Mouse (Mus musculus): Measurements from ENCODE around the gene Nbas.

Nbas gene

GRCm38 (mm10) chr12:13268826-13269449 is at the start of gene Nbas:
Nbas (plus strand) TSS chr12:13269133.
- DNase-seq (ENCODE audit: low spot score in 2 of 2), result peak; percentile 90

GRCm38 (mm10) chr12:13242453-13242852 is 26.5 kb upstream of the Nbas start:
- DNase-seq (ENCODE audit: low spot score in 2 of 2), result no peak

DNA sequence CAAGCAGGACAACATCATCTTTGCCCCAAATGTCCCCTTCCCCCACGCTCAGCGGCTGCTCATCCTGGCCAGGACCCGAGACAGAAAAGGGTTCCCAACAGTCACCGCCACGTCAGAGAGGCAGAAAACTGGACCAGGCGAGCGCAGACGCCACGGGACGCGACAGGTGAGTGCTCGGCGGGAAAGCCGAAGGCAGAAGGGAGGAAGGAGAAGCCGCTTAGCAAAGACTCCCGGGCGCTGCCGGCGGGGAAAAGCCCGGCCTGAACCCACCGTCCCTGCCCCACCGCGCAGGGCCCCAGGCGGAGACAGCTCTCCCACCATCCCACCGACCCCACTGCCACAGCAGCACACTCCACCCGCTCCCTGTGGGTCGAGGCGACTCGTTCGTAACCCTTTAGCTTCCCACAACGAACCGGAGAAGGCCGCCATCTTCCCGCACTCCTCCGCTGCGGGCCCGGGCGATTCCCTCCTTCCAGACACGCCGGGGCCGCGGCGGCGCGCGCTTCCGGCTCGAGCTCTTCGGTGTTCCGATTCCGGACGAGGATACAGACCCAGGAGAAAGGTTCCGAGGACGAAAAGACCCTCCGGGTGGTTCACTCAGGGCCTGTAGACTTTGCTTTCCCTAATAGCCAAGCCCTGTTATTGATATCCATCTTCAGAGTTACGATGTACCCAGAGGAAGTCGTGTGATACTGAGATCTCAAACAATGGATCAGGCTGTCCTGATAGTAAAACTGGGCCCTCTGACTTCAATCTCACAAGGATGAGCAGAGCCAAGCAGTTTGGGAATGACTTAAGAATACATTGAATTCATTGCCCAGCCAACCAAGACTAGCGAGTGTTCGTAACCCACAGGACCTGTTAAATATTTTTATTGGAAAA is 20.0 kb upstream of the Nbas start, which contains the start of gene Ddx1:
Gene Ddx1 (minus strand): TSS at position 523 of the 882 bp plus-strand sequence.
- DNase-seq (ENCODE audit: low spot score in 2 of 2), result peak; percentile 85 to 86

DNA sequence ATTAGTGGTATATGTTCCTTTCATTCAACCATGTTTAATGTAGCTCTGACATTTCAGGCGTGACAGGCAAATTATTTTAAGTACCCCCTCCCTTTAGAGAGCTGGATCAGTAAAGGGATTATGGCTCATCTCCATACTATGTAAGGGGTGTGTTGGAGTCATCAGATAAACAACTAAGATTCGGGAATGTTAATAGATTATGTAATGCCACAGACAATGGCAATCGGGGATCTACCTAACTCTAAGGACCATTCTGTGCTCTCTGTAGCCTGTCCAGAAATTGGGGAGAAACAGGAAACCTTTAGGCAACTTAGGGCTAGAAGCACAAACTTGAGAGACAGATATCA is 19.4 kb upstream of the Nbas start:
- DNase-seq (ENCODE audit: low spot score in 2 of 2), result no peak

GRCm38 (mm10) chr12:13255068-13255467 is 13.9 kb upstream of the Nbas start:
- DNase-seq (ENCODE audit: low spot score in 2 of 2), result no peak

- DNase-seq (ENCODE audit: low spot score in 2 of 2), result no peak
Observed at GRCm38 (mm10) chr12:13255701-13256100, 13.2 kb upstream of the Nbas start.

GRCm38 (mm10) chr12:13268412-13268811 is 521 bp upstream of the Nbas start:
- DNase-seq (ENCODE audit: low spot score in 2 of 2), result no peak

- DNase-seq (ENCODE audit: low spot score in 2 of 2), result no peak
Observed at GRCm38 (mm10) chr12:13269570-13270390, 847 bp downstream of the Nbas start.

GRCm38 (mm10) chr12:13291453-13291852 is 22.5 kb downstream of the Nbas start:
- DNase-seq (ENCODE audit: low spot score in 2 of 2), result no peak

GRCm38 (mm10) chr12:13293421-13293881 is 24.5 kb downstream of the Nbas start:
- peak in 1 of 2 experiments; percentile 31 for DNase-seq (ENCODE audit: low spot score in 2 of 2)

- DNase-seq (ENCODE audit: low spot score in 2 of 2), result no peak
Observed at GRCm38 (mm10) chr12:13303037-13303436, 34.1 kb downstream of the Nbas start.

DNA sequence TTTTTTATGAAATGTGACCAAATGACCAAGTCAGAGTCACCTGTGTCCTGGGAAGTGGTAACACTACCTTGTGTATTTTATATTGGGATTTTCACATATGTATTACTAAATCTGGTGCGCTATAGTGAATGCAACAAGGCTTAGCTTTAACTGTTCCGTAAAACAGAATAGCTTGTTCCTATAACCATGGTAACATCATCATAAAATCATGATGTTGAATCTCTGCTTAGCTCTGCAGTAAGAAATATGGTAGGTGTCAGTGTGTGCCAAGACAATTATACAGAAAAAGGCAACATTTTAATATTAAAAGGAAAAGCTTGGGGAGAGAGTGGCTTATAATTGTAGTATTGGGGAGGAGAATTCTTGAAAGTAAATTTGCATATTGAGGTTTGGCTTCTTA is 45.0 kb downstream of the Nbas start:
- DNase-seq (ENCODE audit: low spot score in 2 of 2), result no peak

DNA sequence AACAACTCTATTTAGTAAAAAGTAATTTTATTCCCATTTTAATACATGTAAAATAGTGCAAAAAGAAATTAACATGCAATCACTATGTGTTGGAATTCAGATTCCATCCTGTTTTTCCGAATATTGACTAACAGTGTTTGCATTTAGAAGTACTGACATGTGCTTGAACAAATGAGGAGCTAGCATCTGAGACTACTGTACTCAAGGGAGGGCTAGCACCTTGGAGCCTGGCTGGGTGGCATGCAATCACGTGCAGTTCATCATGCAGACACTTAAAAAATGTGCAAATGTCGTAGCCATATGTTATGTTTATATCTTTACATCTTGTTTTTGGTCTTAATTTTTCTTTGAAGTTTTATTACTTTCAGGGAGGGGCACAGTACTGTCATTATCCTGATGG is 45.5 kb downstream of the Nbas start:
- DNase-seq (ENCODE audit: low spot score in 2 of 2), result no peak

DNA sequence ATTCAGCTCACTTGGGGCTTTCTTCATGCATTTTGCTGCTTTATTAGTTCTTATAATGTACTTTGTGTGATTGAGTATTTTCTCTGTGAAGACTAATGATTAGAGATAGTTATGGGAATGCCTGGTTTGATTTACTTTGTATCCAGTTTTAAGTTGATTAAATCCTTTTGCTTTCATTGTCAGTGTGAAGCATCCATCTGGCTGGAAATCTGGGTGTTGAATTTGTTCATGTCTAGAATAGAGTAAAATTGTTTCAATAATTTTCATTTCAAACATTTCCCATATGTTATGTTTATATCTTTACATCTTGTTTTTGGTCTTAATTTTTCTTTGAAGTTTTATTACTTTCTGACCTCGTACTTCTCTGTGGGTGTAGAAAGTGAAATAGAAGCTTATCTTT is 46.1 kb downstream of the Nbas start:
- DNase-seq (ENCODE audit: low spot score in 2 of 2), result no peak

DNA sequence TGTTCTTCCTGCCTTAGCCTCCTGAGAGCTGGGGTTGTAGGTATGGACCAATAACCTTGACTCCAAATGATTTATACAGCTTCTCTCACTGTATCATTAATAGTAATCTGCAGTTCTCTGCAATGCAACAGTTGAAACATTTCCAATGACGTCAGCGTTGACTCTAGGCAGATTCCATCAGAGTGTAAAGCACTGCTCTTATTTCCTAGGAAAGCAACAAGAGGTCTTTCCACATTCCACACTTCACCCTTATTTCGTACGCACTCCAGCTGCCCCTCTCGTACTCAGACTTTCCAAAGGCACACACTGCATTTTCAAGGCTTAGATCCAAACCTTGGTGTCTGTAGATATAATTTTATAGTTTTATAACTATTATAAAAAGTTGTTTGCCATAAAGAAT is 73.6 kb downstream of the Nbas start:
- no peak for DNase-seq (ENCODE audit: low spot score in 2 of 2)

- DNase-seq (ENCODE audit: low spot score in 2 of 2), result no peak
Observed at GRCm38 (mm10) chr12:13356201-13356600, 87.3 kb downstream of the Nbas start.

GRCm38 (mm10) chr12:13356769-13357168 is 87.8 kb downstream of the Nbas start:
- DNase-seq (ENCODE audit: low spot score in 2 of 2), result no peak

DNA sequence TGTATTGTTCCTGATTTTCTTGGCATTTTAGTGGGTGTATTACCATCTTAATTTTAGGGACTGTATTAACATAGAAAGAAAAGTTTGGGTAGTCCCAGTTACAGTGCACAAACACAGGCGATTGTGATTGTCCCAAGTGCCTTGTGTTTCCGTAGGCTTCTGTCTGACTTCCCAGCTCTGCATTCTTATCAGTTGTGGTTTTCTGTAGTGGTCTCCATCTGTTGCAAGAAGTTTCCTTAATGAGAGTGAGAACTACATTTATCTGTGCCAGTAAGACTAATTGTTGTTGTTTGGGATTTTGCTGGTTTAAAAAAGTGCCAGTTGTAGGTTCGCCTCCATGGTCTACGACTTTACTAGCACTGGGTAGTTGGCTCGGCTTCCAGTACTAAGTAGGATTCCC is 88.3 kb downstream of the Nbas start:
- no peak for DNase-seq (ENCODE audit: low spot score in 2 of 2)

DNA sequence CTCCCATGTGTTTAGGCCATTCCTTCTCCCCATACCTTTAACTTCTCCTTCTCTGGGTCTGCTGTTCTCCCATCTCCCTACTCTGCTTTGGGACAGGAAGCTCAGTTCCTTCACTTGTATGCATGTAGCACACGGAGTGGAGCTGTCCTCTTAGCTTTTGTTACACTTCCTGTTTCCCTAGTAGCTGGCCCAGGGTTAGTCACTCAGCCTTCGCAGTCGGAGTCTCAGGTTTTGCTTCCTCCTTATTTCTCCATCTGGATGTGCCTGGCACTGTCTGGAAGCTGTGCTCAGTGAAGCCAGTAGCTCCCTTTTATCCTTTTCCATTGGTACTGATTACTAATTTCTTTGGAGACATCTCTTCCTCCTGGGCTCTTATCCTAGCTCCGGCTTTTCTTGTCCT is 89.9 kb downstream of the Nbas start:
- DNase-seq (ENCODE audit: low spot score in 2 of 2), result no peak

- DNase-seq (ENCODE audit: low spot score in 2 of 2), result no peak
Observed at GRCm38 (mm10) chr12:13360183-13360811, 91.4 kb downstream of the Nbas start.

DNA sequence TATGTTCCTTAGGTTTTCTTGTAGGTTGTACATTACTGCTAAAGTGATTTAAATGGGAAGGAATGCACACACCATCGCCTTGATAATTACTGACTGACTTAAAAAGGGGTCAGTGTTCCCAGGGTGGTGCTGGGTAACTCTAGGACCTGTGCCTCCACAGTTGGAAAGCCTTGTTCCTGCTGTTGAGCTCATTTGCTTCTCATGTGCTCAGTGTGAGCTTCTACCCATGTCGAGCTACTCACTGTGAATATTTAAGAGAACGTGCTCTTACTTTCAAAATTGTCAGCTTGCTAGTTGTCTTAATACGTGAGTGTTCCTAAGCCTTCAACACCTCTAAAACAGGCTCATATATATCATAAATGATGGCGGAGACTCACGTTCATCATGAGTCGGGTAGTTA is 112.6 kb downstream of the Nbas start:
- no peak for DNase-seq (ENCODE audit: low spot score in 2 of 2)

- DNase-seq (ENCODE audit: low spot score in 2 of 2), result no peak
Observed at GRCm38 (mm10) chr12:13382046-13382445, 113.1 kb downstream of the Nbas start.

Data from frontal cortex, postnatal 36 days (tissue).